Mouse (Mus musculus) heart, embryonic 14.5 days (tissue): ENCODE data around the gene 4930404N11Rik. TPM values are rescaled to one million over a fixed set of nuclear protein-coding genes. Genes with fewer than 3 reads are reported as not detected.

Experiments used
- ATAC-seq: fragments of 200-750 bp; cut with Nextera tagmentation; 2 replicates; pipeline ENCODE4 v1.8.0; 2017; ENCODE audit warnings: low read depth, moderate TSS enrichment; ENCODE audit not compliant: insufficient number of reproducible peaks, insufficient read depth, low FRiP score
- H3K27ac ChIP-seq, 2 experiments: fragments of 200-500 bp in 1 of 2; fragments of 300-500 bp in 1 of 2; sonication (generic) in 1 of 2; replicated peaks in 1 of 2; 2 replicates each; pipeline ENCODE4 v1.5.1; 2012 to 2014; ENCODE audit warnings: low read depth in 2 of 2, low read length in 2 of 2, control low read depth in 1 of 2, mild to moderate bottlenecking in 1 of 2, mixed read lengths in 1 of 2; ENCODE audit not compliant: control insufficient read depth in 1 of 2, insufficient read depth in 1 of 2
- H3K27me3 ChIP-seq: fragments of 300-500 bp; sonication (generic); 2 replicates; pipeline ENCODE4 v1.6.1; 2014; ENCODE audit warnings: mild to moderate bottlenecking, low read length, control low read depth; ENCODE audit not compliant: control insufficient read depth, insufficient read depth
- H3K36me3 ChIP-seq: fragments of 300-500 bp; sonication (generic); 2 replicates; pipeline ENCODE4 v1.6.1; 2014; ENCODE audit warnings: mild to moderate bottlenecking, control low read depth, low read length, mixed read lengths; ENCODE audit not compliant: control insufficient read depth, insufficient read depth
- H3K4me1 ChIP-seq, 2 experiments: fragments of 200-500 bp in 1 of 2; fragments of 300-500 bp in 1 of 2; sonication (generic) in 1 of 2; 2 replicates each; pipeline ENCODE4 v1.6.1; 2012 to 2014; ENCODE audit warnings: low read length in 2 of 2, control low read depth in 1 of 2, mixed read lengths in 1 of 2; ENCODE audit not compliant: control insufficient read depth in 2 of 2, insufficient read depth in 2 of 2
- H3K4me2 ChIP-seq: fragments of 300-500 bp; sonication (generic); 2 replicates; pipeline ENCODE4 v1.6.1; 2014; ENCODE audit warnings: mild to moderate bottlenecking, low read length
- H3K4me3 ChIP-seq, 2 experiments: fragments of 200-500 bp in 1 of 2; fragments of 300-500 bp in 1 of 2; sonication (generic) in 1 of 2; 2 replicates each; pipeline ENCODE4 v1.5.1; 2012 to 2014; ENCODE audit warnings: low read length in 2 of 2, mild to moderate bottlenecking in 2 of 2, control low read depth in 1 of 2, low read depth in 1 of 2, moderate library complexity in 1 of 2; ENCODE audit not compliant: control insufficient read depth in 1 of 2, insufficient read depth in 1 of 2
- H3K9ac ChIP-seq: fragments of 300-500 bp; sonication (generic); 2 replicates; pipeline ENCODE4 v1.6.1; 2014; ENCODE audit warnings: mild to moderate bottlenecking, low read length
- H3K9me3 ChIP-seq: fragments of 300-500 bp; sonication (generic); 2 replicates; pipeline ENCODE4 v1.6.1; 2016; ENCODE audit warnings: low read length, control low read depth; ENCODE audit not compliant: control insufficient read depth
- WGBS: fragments of 180-500 bp; shearing (Covaris S2); extraction: QIAGEN DNeasy Blood & Tissue Kit; methylation state at CpG from one replicate; pipeline ENCODE4 v1.1.7; 2014; 5-methylcytosine and 5-hydroxymethylcytosine counted together
- polyA plus RNA-seq: library from polyadenylated mRNA; unstranded; fragments of >200 nt; fragmentation: Nextera tagmentation; extraction: Ambion mirVana; gene quantifications from 2 replicates; pipeline ENCODE4 v1.2.1, GENCODE M21; 2014

Gene 4930404N11Rik
- polyA plus RNA-seq, 1 experiment from 2014 or later, result 0.38 TPM

DNA sequence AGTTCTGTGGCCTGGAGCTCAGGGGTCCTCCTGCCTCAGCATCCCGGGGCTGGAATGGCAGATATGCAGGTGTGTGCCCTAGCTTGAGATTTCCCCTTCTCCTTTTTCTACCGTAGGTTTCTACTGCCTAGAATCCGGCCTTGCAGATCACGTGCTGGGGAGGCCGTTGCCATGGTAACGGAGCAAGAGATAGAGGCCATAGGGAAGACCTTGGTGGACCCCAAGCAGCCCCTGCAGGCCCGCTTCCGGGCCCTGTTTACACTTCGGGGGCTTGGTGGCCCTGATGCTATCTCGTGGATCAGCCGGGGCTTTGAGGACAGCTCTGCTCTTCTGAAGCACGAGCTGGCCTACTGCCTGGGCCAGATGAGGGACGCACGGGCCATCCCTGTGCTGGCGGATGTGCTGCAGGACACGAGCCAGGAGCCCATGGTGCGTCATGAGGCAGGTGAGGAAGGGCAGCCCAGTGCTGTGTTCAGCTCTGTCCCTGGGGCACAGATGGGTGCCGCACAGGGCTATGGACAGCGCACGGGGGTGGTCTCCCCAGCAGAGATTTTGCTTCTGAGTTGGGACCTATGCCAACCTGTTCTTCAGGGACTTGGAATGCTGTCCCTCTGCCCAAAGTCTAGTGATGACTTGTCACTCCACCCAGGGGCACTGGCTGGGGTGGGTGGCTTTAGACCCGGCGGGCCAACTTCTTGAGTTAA is 20.1 kb upstream of the 4930404N11Rik start:
- Histone ChIP-seq H3K27ac (no peak overlapping the region), H3K9ac (no peak overlapping the region), H3K4me1 (peaks cover 16 to 29% of the 10 kb centered on the region in 2 experiments), H3K4me3 (peak overlapping the region in 1 of 2 experiments; percentile 92; a peak in 1 of 4 replicates), H3K4me2 (peak overlapping the region; percentile 89), H3K36me3 (peaks cover 38% of the 10 kb centered on the region), H3K27me3 (no peaks in the 10 kb centered on the region), H3K9me3 (no peaks in the 10 kb centered on the region)
- ATAC-seq, result no peak
- 80% methylated on average over 22 of the region's 22 CpGs for WGBS

GRCm38 (mm10) chr10:81384605-81384982 is 19.0 kb upstream of the 4930404N11Rik start:
- Histone ChIP-seq H3K27me3 (no peaks in the 10 kb centered on the region), H3K4me1 (peaks cover 16 to 24% of the 10 kb centered on the region in 2 experiments), H3K4me3 (peak overlapping the region; percentile 70 to 92), H3K9ac (peak overlapping the region; percentile 93), H3K4me2 (peak overlapping the region; percentile 89), H3K9me3 (no peaks in the 10 kb centered on the region), H3K36me3 (peaks cover 38% of the 10 kb centered on the region), H3K27ac (peak overlapping the region; percentile 72 to 86)
- peak; percentile 2; the same call in 1 of the 2 replicates for ATAC-seq
- WGBS, result under 1% methylated on average over 19 of the region's 19 CpGs

GRCm38 (mm10) chr10:81383802-81384604 is 18.4 kb upstream of the 4930404N11Rik start, which contains the start of the genes Dohh and Gm48551:
Gene Dohh (plus strand): TSS chr10:81384428.
Gene Gm48551 (plus strand): TSS chr10:81384466.
- H3K4me3 ChIP-seq, result peak within 1 kb of the TSS; percentile 70 to 92
- peak within 1 kb of the TSS; percentile 72 to 86 for H3K27ac ChIP-seq
- H3K4me2 ChIP-seq, result peak within 1 kb of the TSS; percentile 89
- H3K36me3 ChIP-seq, result peaks cover 33% of the 10 kb centered on the region
- peak within 1 kb of the TSS; percentile 93 for H3K9ac ChIP-seq
- peaks cover 15 to 20% of the 10 kb centered on the region in 2 experiments for H3K4me1 ChIP-seq
- WGBS, result 7% methylated on average over 53 of the region's 54 CpGs
- peak; percentile 90 for ATAC-seq
- H3K27me3 ChIP-seq, result no peaks in the 10 kb centered on the region
- H3K9me3 ChIP-seq, result no peaks in the 10 kb centered on the region

GRCm38 (mm10) chr10:81382039-81382438 is 16.4 kb upstream of the 4930404N11Rik start:
- Histone ChIP-seq H3K4me2 (no peak overlapping the region), H3K4me1 (peaks cover 20 to 27% of the 10 kb centered on the region in 2 experiments), H3K36me3 (peaks cover 14% of the 10 kb centered on the region), H3K4me3 (no peak overlapping the region), H3K9me3 (no peaks in the 10 kb centered on the region), H3K9ac (peak overlapping the region; percentile 10; the same call in 1 of the 2 replicates), H3K27me3 (no peaks in the 10 kb centered on the region), H3K27ac (peak overlapping the region; percentile 14 to 24)
- ATAC-seq, result no peak
- 29% methylated on average over 5 of the region's 5 CpGs for WGBS

GRCm38 (mm10) chr10:81379809-81380378 is 14.3 kb upstream of the 4930404N11Rik start:
- Histone ChIP-seq H3K27ac (no peak overlapping the region; a peak in 1 of 4 replicates), H3K9me3 (no peaks in the 10 kb centered on the region), H3K36me3 (peaks cover 14% of the 10 kb centered on the region), H3K9ac (no peak overlapping the region), H3K4me2 (no peak overlapping the region), H3K4me3 (no peak overlapping the region), H3K4me1 (peaks cover 21 to 30% of the 10 kb centered on the region in 2 experiments), H3K27me3 (no peaks in the 10 kb centered on the region)
- ATAC-seq, result no peak
- WGBS, result 86% methylated on average over 6 of the region's 6 CpGs

GRCm38 (mm10) chr10:81379183-81379553 is 13.6 kb upstream of the 4930404N11Rik start:
- Histone ChIP-seq H3K27ac (peak overlapping the region; percentile 74 to 76), H3K9me3 (no peaks in the 10 kb centered on the region), H3K27me3 (no peaks in the 10 kb centered on the region), H3K4me2 (peak overlapping the region; percentile 78), H3K9ac (peak overlapping the region; percentile 73), H3K36me3 (peaks cover 20% of the 10 kb centered on the region), H3K4me3 (peak overlapping the region; percentile 67 to 71), H3K4me1 (peaks cover 20 to 29% of the 10 kb centered on the region in 2 experiments)
- 62% methylated on average over 3 of the region's 3 CpGs for WGBS
- no peak for ATAC-seq

DNA sequence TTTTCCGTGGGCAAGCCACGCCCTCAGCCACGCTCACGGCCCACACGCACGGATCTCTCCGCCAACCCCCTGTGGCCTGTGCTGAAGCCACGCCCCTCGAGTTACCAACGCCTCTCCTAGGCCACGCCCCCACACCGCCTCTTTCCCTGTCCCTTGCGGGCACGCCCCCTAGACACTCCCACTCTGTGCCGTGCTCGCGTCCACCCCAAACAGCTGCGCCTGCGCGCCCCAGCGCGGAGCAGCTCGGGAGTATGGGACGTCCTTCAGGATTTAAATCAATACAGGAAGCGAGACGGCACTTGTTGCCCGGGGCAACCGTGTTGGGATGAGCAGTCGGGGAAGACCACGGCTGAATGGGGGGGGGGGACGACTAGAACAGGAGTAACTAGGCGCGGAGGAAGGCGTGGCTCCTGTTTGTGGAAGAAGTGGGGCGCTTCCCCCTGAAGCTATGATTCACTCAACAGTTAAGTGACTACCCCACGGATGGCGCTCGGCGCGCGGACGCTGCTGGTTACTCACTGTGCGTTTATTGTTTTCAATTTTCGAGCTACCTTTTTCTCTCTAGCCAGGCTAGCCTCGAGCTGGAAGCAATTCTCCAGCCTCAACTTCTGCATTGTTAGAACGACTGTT is 13.1 kb upstream of the 4930404N11Rik start:
- WGBS, result under 1% methylated on average over 46 of the region's 46 CpGs
- Histone ChIP-seq H3K27ac (peak overlapping the region; percentile 74 to 76), H3K9me3 (no peaks in the 10 kb centered on the region), H3K9ac (peak overlapping the region; percentile 73), H3K27me3 (no peaks in the 10 kb centered on the region), H3K4me2 (peak overlapping the region; percentile 78), H3K36me3 (peaks cover 25% of the 10 kb centered on the region), H3K4me1 (peaks cover 20 to 29% of the 10 kb centered on the region in 2 experiments), H3K4me3 (peak overlapping the region; percentile 71 to 87)
- ATAC-seq, result peak; percentile 93
